Mouse (Mus musculus): ENCODE data around the gene Soat2.

GRCm38 (mm10) chr15:102195373-102195772, 45.0 kb downstream of the Soat2 start:
- TF ChIP-seq CTCF (conservative IDR thresholded peaks at IDR 0.05; ENCODE audit: low read length) (no peak), POU5F1 (IDR thresholded peaks at IDR 0.05; ENCODE audit: borderline replicate concordance, low read length) (no peak)
